Mouse (Mus musculus): ENCODE results near the gene Med29. TPM values are rescaled to one million over a fixed set of nuclear protein-coding genes. Genes with fewer than 3 reads are reported as not detected.
"Not testable (repeated sequence)": the region's sequence is repeated elsewhere in the genome, so short reads cannot be mapped to it uniquely, and the experiment has no call there.

Gene Med29
- total RNA-seq, 2 experiments from 2014 or later, result 19.6 to 20.2 TPM

DNA sequence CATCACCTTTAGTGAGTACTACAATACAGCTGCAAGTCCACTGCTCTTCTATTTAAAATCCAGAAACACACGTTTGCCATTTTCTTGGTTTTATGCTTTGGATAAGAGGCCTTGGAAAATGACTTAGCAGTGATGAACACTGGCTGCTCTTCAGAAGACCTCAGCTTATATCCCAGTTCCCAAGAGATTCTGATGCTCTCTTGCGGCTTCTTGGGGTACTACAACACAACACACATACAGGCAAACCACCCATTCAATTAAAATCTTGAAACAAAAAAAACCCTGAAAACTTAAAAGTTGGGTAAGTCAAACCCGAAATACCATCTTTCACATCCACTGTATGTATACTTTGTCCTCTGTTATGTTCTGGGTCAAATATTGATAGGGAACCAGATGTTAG lies 5.5 kb upstream of the Med29 start:
- DNase-seq, result no peak

GRCm38 (mm10) chr7:28395425-28395824 lies 2.9 kb upstream of the Med29 start:
- no peak for DNase-seq

DNA sequence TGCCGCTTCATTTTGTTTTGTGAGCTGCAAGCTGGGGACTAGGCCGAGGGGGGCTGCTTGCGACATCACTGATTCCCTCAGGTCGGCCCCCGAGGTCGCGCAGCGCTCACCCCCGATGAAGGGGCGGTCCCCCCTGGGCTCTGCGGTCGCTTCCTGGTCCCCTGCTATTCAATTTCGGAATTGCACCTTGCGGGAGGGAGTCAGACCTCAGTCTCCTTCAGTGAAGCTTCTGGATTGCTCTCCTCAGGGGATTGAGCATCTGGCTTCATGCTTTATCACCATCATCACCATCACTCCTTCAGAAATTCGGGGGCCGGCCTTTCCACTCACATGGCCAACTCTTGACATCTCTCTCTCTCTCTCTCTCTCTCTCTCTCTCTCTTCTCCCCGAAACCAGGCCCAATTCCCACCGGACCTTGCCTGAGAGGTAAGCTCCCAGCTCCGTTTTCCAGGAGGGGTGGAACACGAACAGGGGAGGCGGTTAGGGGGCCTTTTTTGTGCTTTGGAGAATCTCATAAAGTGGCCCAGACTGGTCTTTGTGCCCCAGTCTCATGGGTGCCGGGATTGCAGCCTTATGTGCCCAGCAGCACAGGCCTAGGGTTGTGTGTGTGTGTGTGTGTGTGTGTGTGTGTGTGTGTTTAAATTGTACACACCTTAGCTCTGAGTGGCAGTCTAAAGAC lies 904 bp upstream of the Med29 start:
- DNase-seq, result no peak

GRCm38 (mm10) chr7:28390331-28390730 lies 2.2 kb downstream of the Med29 start:
- no peak for DNase-seq

- DNase-seq, result not testable (repeated sequence)
Measured at GRCm38 (mm10) chr7:28387384-28387783, 5.1 kb downstream of the Med29 start.

DNA sequence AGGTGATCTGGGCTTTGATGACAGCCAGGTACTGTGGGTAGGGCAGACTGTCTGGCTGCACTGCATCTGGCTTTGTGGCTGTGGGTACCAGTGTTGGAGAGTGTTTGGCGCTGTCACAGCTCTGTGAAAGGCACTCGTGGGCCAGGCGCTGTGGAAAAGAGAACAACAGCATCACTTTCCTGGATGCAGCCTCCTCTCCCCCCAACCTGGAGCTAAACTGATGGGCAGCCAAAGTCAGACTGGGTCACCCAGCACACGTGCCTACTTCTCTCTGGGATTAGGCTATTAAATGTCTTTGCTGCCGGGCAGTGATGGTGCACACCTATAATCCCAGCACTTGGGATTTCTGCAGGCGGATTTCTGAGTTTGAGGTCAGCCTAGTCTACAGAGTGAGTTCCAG lies 5.6 kb downstream of the Med29 start:
- DNase-seq, result not testable (repeated sequence)

DNA sequence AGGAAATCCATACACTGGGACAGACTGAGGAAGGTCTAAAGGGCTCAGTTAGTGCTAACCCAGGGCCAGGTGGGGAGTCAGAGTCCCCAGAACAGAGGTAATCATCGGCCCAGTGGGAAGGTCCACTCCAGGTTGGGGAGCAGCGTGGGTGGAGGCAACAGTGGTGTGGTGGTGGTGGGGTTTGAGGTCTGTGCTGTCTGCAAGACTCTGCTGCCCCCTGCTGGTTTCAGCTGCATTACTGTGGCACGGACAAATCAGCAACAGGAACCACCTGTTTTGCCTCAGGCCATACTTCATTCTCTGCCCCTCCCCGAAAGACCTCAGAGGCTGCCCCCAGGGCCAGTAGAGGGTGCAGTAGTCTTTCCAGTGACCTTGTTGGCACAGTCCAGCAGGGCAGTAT lies 6.0 kb downstream of the Med29 start:
- DNase-seq, result peak; percentile 73

DNA sequence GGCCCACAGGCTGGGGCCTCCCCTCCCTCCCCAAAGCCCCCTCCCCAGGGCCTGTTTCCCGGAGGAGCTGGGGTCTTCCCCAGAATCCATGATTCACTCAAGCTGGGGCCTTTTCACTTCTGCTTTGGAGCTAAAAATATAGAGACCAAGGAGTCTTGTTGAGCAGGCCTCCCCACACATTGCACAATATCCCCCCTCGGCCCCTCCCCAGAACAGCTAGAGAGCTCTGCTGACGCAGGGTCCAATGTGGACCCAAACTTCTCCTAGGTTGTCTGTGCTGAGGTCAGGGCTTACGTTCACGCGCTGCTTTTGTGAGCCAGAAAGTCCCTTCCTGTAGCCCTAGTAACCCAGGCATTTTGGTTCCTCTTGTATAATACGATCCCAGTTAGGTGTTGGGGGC lies 6.5 kb downstream of the Med29 start:
- DNase-seq, result peak; percentile 55

GRCm38 (mm10) chr7:28385196-28385595 lies 7.3 kb downstream of the Med29 start:
- no peak for DNase-seq

DNA sequence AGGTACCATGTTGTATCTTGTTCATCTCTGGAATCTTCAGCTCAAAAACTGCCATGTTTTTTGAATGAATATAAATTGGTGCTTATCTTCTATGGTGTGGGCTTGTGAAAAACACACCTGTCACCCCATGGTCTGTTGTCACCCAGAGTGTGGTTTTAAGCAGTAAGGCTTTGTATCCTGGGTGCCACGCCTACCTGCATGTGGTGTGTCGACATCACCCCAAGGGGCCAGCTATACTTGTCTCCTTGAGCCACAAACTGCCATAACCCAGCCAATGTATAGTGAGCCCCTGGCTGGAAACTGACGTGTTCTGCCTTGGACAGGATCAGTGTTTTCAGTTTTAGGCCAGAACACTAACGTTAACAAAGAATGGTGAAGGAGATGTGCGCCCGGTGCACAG lies 8.3 kb downstream of the Med29 start:
- no peak for DNase-seq

DNA sequence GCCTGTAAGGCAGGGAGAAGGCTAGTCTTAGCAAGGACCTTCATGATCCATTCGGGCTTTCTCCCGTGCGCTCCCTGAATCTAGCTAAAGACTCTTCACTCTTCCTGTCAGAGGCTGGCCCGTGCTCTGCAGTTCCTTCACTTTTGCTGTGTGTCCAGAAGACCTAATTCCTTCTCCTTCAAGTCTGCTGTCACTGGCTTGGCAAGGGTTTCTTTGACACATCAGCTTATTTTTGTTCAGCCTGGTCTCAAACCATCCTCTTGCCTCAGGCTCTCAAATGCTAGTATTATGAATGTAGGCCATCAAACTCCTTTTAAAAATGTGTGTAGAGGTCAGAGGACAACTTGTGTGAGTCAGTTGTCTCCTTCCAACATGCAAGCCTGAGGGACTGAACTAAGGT lies 8.9 kb downstream of the Med29 start:
- no peak for DNase-seq

GRCm38 (mm10) chr7:28382981-28383396 lies 9.5 kb downstream of the Med29 start:
- peak; percentile 59 for DNase-seq

DNA sequence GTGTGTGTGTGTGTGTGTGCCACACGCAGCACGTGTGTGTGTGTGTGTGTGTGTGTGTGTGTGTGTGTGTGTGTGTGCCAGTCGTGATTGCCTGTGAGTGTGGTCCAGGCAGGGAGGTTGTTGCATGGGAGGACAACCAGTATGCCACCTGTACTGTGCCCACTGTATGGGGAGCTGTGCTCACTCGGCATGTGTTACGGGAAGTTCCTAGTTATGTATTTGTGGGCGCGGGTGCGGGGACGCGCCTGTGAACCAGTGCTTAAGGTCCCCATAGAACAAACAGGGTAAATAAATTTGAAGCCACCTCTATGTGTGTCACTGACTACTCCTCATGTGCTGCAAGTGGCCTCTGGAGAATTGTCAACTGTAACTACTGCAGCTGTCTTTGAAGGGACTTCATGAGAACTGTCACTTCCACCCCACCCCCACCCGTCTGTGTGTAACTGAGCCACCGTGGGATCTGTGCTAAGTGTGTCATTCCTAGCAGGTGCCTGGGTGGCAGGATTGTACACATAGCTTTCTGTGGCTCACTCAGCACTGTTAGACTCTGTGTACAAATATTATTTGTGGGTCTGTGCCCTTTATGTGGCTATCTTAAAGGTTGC lies 10.1 kb downstream of the Med29 start:
- no peak for DNase-seq

- DNase-seq, result peak; percentile 90
Measured at GRCm38 (mm10) chr7:28381938-28382337, 10.6 kb downstream of the Med29 start.

- DNase-seq, result peak; percentile 91
Measured at GRCm38 (mm10) chr7:28381017-28381790, 11.3 kb downstream of the Med29 start.

DNA sequence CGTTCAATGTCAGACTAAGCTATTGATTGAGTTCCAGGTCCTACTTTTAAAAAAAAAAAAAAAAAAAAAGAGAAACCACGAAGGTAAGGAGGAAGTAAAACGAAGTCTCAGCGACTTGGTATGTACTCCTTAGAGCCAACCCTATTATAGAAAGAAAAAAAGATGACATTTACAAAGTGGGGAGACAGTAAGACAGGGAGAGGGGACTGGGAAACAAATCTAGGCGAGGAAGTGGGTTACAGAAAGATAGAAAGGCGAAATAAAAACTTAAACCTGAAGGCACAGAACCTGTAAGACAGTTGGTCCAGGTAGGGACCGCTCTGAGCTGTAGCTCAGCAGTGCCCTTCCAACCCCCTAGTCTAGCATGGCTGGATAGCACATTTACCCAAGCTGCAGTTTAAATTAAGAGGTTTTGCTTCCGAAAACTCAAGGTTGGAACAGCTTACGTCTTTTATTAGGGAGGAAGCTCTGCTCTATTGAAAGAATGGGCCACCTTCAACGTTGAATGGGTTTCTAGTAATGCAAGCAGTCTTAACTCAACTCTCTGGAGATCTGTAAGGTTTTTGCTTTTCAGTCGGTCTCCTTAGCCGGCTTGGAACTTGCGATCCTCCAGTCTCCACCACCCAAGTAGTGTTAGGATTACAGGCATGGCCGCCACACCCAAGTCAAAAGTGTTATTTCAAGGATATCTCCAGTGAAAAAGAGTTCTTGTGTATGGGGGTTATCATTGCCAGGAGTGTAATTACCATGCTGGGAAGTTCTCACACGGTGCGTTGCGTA lies 12.1 kb downstream of the Med29 start, which contains the start of gene Zfp36:
Gene Zfp36 (minus strand): TSS at position 17 of the 780 bp plus-strand sequence.
- DNase-seq, result no peak

- peak; percentile 95 for DNase-seq
Measured at GRCm38 (mm10) chr7:28378769-28379651, 13.5 kb downstream of the Med29 start.

DNA sequence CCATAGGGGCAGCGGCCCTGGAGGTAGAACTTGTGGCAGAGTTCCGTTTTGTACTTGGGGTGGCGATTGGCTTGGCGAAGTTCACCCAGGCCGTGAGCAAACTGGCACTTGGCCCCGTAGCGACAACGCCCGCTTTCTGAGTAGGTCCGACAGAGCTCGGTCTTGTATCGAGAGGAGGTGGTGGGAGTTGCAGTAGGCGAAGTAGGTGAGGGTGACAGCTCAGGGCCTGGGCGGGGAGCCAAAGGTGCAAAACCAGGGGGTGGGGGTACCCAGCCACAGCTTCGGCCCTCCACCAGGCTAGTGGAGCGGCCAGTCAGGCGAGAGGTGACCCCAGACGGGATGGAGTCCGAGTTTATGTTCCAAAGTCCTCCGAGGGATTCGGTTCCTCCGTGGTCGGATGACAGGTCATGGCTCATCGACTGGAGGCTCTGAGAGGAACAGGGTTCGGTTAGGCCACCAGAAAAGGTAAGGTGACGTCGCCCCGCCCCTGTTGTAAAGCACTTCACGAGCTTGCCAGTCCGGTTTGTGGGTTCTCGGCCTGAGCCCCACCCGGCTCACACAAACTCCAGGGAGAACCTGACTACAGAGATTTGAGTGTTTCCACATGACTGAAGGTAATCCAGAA lies 14.3 kb downstream of the Med29 start:
- DNase-seq, result peak; percentile 71

- peak; percentile 49 for DNase-seq
Measured at GRCm38 (mm10) chr7:28377190-28378065, 15.1 kb downstream of the Med29 start.
